Mouse (Mus musculus) skeletal muscle tissue, adult 2 months (tissue): ENCODE measurements at regions not wholly inside any gene's neighbourhood (a gene's known extent, or its start where the extent isn't known, plus 50 kb on each side); places are given as distances from the start of the nearest gene placed in this dataset.
"Not testable (repeated sequence)": the region's sequence is repeated elsewhere in the genome, so short reads cannot be mapped to it uniquely, and the experiment has no call there.

Source experiments
- DNase-seq: peaks from one replicate; pipeline ENCODE4 v3.0.0-alpha.2; 2012; ENCODE audit warnings: low read depth, low spot score

- not testable (repeated sequence) for DNase-seq
These were observed 455.5 kb downstream of the Plxdc2 start for GRCm38 (mm10) chr2:16811401-16812281.

- DNase-seq, result no peak
These were observed 464.3 kb downstream of the Plxdc2 start for GRCm38 (mm10) chr2:16820442-16820841.

GRCm38 (mm10) chr2:16824681-16825230 lies 468.7 kb downstream of the Plxdc2 start:
- no peak for DNase-seq

- peak; percentile 51 for DNase-seq
These were observed 471.2 kb downstream of the Plxdc2 start for GRCm38 (mm10) chr2:16827266-16827665.

- DNase-seq, result no peak
These were observed 479.9 kb downstream of the Plxdc2 start for GRCm38 (mm10) chr2:16835960-16836359.

- no peak for DNase-seq
These were observed 482.6 kb downstream of the Plxdc2 start for GRCm38 (mm10) chr2:16838718-16839117.

GRCm38 (mm10) chr2:16849916-16850315 lies 493.8 kb downstream of the Plxdc2 start:
- peak; percentile 82 for DNase-seq

- DNase-seq, result no peak
These were observed 504.0 kb downstream of the Plxdc2 start for GRCm38 (mm10) chr2:16860056-16860455.

GRCm38 (mm10) chr2:16866163-16866852 lies 510.2 kb downstream of the Plxdc2 start:
- DNase-seq, result no peak

GRCm38 (mm10) chr2:16892381-16892780 lies 536.3 kb downstream of the Plxdc2 start:
- DNase-seq, result not testable (repeated sequence)

- peak; percentile 11 for DNase-seq
These were observed 553.3 kb downstream of the Plxdc2 start for GRCm38 (mm10) chr2:16909246-16910038.

GRCm38 (mm10) chr2:16914633-16915032 lies 558.5 kb downstream of the Plxdc2 start:
- peak; percentile 10 for DNase-seq

GRCm38 (mm10) chr2:16929974-16930373 lies 573.9 kb downstream of the Plxdc2 start:
- DNase-seq, result no peak

- DNase-seq, result no peak
These were observed 603.3 kb downstream of the Plxdc2 start for GRCm38 (mm10) chr2:16959432-16959831.

GRCm38 (mm10) chr2:16977380-16977779 lies 621.3 kb downstream of the Plxdc2 start:
- no peak for DNase-seq

GRCm38 (mm10) chr2:16982823-16983222 lies 626.7 kb downstream of the Plxdc2 start:
- DNase-seq, result no peak

- no peak for DNase-seq
These were observed 627.6 kb downstream of the Plxdc2 start for GRCm38 (mm10) chr2:16983583-16984221.
